Mouse (Mus musculus): Measurements from ENCODE around the gene Mdh2.

The Mdh2 gene

GRCm38 (mm10) chr5:135832729-135833128, 54.4 kb downstream of the Mdh2 start:
- in situ Hi-C loops (cut with MboI; ENCODE audit: low sequenced_read_pairs), result no loop called here

DNA sequence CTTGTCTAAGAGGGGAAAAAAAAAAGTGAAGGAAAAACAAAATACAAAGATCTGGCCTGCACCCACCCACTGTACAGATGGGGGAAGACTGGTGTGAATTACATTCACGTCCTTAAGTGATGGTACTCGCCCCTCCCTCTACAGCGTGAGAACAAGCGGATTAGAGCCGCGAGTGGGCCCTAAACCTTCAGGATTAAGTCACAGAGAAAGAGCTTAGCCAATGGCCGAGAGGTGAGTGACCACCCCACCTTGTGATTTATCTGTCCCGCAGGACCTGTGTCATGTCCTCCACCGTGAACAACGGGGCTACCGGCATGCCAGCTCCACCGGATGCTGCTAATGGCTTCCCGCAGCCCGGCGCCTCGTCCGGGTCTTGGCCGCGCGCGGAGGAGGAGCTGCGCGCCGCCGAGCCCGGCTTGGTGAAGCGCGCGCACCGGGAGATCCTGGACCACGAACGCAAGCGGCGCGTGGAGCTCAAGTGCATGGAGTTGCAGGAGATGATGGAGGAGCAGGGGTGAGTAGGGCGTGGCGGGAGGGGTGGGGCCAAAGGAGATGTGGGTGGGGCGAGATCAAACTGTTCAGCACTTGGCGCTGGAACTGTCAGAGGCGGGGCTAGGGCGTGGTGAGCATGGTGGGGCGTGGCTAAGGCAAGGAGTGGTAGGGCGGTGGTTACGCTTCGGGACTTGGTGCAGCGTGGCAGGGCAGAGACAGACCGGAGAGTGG, 56.6 kb downstream of the Mdh2 start:
- in situ Hi-C loops (cut with MboI; ENCODE audit: low sequenced_read_pairs), result no loop called here

- in situ Hi-C loops (cut with MboI; ENCODE audit: low sequenced_read_pairs), result no loop called here
Measured at GRCm38 (mm10) chr5:135835492-135835858, 57.2 kb downstream of the Mdh2 start.

DNA sequence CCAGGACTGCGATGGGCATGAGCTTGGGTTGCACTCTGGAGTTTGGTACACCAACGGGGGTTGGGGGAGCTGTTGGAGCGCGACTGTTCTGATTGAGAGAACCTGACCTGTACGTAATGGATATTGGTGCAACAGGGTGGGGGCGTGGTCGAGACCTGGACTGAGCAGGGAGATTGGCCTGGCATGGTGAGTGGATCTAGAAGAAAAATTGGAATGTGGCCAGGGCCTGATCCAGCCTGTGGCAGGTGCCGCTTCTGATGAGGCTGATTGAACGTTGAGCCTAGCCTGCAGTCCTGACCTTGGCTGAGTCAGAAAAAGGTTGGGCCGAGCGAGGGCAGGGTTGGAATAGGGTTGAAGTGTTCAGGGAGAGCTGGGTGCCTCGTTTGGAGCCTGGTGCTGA, 57.7 kb downstream of the Mdh2 start:
- in situ Hi-C loops (cut with MboI; ENCODE audit: low sequenced_read_pairs), result no loop called here

Data from CH12F3 (cell line).